Mouse (Mus musculus): ENCODE measurements around the gene Adam26b.
"Not testable (repeated sequence)": the region's sequence is repeated elsewhere in the genome, so short reads cannot be mapped to it uniquely, and the experiment has no call there.

Adam26b gene

GRCm38 (mm10) chr8:43528006-43528405 is at the start of gene Adam26b:
Gene Adam26b (minus strand): TSS chr8:43528106.
- not testable (repeated sequence) for DNase-seq (ENCODE audit: low spot score in 2 of 2)

DNA sequence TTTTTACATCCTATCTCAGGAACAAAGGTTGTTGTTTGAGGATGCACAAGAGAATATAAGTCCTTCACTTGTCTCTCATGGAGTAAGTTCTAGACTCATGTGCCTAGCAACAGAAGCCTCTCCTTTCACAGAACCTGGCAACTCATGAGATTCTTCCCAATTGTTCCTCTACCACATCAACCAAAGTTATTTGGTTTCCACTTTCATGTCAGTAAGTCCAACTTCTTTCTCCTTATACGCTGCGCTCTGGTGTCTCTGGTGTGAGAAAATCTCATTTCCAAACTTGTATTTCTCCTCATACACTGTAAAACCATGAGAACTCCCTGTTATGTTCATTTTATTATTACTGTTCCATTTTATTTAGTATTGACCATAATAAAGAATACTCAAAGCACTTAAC is 48.7 kb upstream of the Adam26b start, which contains the start of gene Adam26a:
Adam26a (minus strand) TSS at position 101 of the 400 bp plus-strand sequence.
- not testable (repeated sequence) for DNase-seq (ENCODE audit: low spot score in 2 of 2)
